Mouse (Mus musculus) ZHBTc4 (cell line): ENCODE measurements at regions not wholly inside any gene's neighbourhood (a gene's known extent, or its start where the extent isn't known, plus 50 kb on each side); places are given as distances from the start of the nearest gene placed in this dataset.

Experiments used
- DNase-seq: peaks from one replicate; pipeline ENCODE4 v3.0.0-alpha.2; 2011; ENCODE audit warnings: low read depth, low spot score

DNA sequence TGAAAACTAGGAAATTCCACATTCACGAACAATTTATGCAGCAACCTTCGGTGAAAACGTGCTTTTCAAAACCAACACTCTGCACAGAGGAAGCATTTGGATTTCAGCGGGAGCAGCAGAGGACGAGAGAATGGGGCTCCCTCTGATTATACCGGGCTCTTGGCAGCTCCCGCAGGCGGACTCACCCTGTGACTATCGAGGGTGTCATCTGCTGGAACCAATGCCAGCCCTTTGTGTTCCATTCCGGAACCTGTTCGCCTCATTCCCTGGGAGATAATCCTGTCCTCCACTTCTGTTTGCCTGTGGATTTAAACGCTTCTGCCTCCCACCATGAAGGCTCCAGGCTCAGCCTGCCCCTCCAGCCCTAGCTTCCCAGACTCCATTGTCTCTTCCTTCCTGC lies 77.1 kb downstream of the Utp18 start:
- DNase-seq, result no peak

DNA sequence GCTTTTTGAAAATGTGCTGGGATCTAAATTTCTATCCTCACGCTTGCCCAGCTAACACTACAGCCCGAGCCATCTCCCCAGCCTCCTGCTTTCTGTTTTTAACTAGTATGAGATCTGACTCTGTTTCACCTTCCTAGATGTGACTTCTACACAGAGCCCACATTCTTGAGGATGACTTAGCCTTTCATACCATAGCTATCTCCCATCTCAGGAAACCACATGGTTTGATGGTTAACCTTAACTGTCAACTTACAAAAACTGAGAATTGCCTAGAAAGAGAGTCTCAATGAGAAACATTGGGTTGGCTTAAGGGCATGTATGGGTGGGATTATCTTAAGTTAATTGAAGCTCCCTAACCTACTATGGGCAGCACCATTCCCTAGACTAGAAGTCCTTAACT lies 78.4 kb downstream of the Utp18 start:
- DNase-seq, result no peak

DNA sequence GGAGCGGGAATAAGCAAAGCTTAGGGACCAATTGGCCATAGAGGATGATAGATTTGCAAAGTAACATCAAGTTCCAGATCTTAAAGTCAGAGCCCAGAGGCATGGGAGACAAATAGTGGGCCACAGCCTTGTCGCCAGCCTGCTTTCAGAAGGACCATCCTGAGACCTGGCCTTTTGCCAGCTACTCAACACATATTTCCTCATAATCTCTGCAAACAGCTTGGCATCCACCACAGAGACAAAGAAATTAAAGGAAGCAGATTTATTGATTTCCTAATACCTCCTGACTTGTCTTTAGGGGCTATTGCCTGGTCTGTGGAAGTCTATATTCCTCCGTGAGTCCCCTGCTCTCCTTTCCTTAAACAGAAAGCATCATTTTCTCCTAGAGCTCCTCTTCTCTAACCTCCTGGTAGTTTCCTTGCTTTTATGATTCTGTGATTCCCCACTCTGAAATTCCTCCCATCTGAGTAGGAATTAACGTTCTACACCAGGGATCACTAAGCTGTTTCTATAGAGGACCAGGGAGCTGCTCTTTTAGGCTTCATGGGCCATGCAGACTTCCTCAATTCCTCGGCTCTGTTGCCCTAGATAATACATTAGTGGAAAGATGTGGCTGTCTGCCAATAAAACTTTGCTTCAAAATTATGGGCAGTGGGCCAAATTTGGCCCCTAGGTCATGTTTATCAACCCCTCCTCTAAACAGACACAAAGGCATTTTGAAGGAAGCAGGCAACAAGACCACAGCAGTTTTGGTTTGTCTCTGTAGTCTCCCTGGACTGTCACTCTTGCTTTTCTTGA lies 114.2 kb downstream of the Utp18 start:
- DNase-seq, result no peak

DNA sequence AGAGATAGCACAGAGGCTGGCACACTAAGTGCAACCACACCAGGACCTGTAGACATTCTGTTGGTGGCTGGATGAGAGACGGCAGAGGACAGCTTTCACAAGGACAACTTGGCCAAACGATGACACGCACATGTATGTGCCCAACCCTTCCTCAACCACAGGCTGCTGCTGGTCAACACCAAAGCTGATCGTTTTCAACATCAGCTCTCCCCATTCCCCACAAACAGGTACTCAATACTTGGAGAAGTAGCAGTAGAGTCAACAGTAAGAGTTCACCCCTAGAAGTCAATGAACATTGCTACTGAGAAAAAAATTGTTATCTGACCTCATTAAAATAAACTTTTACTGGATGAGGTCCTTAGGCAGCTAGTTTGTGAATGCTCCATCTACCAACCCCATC lies 119.6 kb downstream of the Utp18 start:
- DNase-seq, result no peak

DNA sequence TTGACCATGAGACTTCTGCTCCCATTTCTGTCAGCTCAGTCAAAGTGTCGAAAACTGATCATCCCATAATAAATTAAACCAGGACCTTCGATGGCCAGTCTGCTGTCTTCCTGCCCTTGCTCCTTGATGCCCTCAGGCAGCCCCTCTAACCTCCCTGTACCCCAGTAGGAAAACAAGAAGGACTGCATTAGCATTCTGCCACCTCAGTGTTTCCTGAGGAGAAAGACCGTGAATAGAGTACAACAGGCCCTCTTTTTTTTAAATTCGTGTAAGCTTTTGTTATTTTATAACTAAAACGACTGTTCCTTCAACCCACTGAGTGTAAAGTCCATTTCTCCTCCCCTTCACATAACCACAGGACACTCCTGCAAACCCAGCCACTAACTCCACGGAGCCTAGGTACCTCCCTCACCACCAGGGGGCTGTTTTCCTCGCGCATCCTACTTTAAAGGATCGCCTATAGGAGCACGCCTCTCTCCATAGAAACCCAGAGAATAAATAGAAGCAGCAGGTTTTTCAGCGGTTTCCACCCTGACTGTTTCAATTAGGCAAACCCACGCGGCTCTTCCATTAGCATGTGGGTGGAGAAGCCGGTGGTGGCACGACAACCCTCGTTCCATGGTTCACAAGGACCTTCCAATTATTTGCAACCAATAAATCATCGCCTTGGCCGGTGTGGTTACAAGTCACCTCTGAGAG lies 122.6 kb downstream of the Utp18 start:
- peak; percentile 62 for DNase-seq

DNA sequence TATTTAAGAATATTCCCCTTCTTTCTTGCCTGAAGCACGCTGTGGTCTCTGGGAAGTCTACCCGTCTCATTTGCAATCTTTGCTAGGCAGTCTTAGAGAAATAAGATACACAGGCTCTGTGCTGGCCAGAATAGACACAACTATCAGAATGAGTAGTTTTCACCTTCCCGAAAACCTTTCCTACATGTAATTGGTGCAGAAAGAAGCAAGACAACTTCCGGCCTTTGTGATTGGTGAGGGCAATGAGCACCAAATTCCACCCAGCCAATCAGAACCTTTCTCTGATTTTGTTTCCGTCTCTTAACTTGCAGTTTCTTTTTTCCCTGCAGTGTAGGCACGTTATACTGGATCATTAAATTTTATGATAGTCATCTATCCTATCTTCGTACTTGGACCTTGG lies 127.7 kb downstream of the Utp18 start:
- no peak for DNase-seq

DNA sequence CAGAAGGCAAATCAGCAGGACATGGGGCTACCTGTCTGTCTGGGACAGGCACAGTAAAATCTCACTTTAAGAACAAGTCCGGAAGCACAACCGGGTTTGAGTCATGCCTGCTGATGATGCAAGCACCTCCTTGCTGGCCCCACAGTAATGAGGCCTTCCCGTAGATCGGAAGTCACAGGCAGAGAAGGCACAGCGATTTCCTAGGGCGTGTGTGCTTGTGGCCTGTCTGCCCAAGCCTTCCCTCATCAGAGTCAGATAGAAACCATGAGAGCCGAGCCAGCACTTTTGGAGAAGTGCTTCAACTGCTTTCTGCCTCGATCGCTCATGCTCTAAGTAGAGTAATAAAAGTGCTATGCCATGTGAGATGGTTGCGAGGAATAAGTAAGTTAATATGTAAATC lies 148.9 kb downstream of the Utp18 start:
- no peak for DNase-seq

DNA sequence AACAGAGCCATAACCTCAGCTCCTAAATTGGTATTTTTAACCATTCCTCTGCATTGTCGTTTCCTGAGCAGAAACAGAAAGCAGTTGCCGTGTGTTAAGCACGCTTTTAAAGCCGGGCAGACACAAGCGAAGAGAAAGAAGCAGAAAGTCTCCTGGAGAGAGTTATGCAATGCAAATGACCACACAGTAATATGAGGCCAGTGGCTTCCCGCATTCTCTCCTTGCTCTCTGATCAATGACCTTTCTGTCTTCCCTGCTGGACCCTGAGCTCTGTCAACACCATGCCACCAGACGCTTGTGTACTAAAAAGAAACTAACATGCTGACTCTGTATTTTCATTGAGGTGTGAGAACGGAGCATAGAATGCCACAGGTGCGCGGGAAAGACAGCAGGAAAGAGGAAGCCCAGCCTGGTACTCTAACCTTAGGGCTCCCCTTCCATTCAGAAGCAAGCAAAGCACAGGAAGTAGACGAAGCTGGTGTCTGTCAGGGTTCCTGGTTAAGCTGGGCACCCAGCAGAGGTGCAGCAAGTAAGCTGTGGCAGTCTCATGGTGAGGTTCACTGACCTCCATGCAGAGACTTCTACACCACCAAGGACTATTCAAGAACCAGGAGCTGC lies 151.9 kb downstream of the Utp18 start:
- no peak for DNase-seq

DNA sequence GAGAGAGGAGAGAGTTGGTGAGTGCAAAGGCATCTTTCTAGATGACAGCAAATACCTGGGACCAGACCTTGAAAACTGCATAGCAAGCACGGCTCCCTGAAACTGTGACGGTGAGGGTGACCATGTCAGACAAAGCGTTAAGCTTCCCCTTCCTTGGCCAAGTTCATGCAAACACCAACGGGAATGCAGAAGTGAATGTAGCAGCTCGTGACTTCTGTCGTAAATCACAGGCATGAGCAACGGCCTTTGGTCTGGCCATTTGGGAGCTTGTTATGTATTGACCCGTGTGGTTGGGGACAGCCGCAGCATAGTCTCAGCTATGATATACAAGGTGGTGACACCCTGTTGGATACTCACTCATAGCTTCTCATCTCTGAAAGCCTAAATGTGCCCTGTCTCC lies 156.4 kb downstream of the Utp18 start:
- DNase-seq, result no peak

DNA sequence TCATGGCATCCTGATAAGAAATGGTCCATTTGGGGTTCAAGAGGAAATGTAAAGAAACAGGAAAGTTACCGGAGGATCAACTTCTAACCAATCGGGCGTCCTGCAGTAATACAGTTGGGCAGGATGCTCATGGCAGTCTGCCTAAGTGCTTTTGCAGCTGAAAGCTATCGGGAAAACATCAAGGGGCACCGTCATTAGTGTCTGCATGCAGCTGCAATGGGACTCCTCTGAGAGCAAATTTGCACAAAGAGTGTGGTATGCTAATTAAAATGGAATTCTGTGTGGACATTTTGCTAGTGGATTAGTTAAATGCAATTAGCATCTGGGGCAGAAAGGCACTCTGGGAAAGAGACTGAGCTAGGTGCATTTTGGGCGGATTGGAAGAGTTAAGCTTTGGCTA lies 160.3 kb downstream of the Utp18 start:
- no peak for DNase-seq

DNA sequence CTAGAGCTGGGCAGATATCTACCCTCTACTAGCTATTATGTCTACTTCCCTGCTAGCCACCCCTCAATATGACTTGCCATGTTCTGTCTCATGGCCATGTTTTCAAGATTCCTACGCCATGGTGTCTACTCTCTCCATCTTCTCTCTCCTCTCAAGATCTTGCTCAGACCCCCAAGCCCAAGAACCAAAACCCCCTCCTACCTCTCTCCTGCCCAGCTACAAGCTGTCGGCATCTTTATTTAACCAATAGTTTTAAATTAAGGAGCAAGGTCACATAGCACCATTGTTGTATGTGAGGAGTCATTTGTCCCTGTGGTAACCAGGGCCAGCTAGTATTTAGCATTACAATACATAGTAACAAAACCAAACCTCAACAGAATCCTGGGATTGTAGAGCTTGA lies 166.4 kb downstream of the Utp18 start:
- peak; percentile 23 for DNase-seq

DNA sequence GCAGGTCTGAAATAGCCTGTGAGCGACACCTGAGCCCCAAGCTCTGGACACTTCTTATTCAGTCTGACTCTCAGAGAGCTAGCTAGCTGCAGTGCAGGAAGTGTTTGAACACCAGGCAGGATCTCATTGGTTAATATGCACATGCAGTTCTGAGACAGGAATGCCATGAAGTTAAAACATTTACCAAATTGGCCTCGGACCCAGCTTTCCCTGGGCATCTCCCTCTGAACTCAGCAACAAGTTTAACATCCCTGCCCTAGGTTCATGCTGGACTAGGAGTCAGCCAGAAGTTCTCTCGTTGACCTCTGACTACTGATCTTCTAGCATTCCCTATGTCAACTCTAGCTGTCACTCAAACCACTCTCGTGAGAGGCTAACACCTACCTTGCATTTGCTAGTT lies 175.9 kb downstream of the Utp18 start:
- DNase-seq, result no peak

DNA sequence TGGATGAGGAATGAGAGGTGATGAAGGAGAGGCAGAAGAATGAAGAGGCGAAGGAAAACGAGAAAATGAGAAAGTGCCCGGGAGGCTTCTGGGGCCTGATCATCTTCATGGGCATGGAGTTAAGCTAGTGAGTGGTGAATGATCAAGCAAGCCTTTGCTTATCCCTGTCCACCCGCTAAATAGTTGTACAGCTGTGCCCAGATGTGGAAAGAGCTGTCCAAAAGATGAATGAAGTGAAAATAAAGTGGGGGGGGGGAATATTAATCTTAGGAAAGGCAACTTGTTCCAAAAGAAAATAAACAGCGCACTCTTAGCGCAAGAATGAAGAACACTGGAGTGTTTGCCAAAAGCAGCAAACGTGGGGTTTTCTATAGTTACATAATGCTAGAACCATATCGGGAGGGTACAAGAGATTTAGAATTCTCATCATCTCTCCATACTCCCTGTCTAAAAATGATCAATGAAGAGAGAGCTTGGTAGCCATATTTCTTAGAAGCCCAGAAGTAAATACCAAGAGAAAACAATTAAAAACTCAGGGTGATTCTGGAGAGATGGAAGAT lies 188.5 kb downstream of the Utp18 start:
- DNase-seq, result no peak

DNA sequence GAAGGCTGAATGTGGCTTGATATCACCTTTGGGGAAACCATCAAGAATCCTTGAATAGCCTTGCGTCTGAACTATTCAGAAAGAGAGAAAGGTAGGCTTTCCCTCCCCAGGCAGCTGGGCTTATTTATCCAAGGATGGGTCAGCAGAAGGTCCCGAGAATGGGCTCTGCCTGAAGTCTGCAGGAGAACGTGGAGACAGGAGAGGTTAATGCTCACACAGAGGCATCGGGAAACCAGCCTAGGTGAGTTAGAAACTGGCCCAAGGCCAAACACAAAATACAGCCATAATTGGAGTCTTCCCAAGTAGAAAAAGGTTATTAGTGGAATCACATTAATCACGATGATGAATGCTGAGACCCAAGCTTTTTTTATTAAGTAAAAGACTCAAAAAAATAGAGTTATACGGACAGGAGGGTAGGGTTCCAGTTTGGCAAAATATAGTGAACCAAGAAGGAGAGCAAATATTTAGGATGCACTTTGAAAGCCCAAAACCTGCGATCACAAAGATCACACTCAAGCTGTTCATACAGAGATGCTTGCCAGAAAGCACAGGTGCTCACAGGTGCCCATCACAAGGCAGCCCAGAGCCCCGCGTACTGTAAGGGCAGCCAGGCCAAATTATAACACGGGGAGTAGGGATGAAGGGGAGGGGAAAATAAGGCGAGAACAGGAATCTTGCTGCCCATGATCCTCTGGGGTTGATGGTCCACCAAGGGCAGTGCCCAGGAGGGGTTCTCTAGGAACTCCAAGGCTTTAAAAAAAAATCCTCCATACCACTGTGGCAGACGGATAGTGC lies 189.3 kb downstream of the Utp18 start:
- no peak for DNase-seq

DNA sequence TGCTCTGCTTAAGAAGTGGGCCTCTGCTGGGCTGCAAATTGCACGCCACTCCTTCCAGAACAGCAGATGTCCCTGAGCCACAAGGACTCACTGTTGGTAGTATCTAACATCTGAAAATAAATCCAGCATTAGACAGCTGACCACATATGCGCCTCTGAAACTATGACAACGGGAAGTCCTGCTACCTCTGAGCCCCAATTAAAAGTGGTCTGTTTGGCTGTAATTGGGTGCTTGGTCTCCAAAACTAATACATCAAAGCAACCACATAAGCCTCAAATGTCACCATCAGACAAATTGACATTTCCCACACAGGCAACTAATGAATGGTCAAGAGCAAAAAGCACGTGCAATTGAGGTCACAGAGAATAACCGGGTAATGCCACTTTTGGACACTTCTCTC lies 201.9 kb downstream of the Utp18 start:
- no peak for DNase-seq

DNA sequence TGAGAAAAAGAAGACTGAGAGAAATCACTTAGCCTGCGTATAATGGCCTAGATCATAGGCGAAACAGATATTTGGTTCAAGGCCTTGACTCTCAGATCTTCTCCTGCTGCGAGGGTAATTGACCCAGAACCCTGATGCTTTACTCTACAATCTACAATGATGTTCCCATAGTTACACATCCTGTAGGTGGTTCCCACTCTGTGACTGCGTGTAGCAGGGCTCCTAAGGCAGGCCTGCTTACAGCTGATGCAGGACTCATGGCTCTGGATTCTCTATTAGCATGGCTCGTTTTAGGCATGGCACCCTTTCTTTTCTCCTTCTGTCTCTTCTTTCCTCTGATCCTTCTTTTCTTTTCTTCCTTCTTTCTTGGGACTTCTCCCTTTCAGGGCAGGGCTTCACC lies 209.3 kb downstream of the Utp18 start:
- no peak for DNase-seq

DNA sequence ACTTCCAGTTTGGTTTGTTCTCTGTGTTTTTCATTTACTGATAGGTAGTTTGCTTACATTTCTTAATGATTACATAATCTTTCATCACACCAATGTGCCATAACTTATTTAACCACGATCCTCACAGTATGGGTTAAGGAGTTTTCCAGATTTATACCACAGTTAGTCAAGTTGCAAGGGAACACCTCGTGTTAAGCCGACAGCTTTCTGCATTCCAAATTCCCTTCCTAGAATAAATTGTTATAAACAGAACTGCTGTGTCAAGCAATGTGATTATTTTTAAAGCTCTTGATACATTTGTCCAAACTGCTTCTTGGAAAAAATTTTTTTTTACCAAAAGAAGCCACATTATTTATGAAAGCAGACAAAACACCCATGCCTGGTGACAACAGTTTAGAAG lies 213.5 kb downstream of the Utp18 start:
- DNase-seq, result no peak

DNA sequence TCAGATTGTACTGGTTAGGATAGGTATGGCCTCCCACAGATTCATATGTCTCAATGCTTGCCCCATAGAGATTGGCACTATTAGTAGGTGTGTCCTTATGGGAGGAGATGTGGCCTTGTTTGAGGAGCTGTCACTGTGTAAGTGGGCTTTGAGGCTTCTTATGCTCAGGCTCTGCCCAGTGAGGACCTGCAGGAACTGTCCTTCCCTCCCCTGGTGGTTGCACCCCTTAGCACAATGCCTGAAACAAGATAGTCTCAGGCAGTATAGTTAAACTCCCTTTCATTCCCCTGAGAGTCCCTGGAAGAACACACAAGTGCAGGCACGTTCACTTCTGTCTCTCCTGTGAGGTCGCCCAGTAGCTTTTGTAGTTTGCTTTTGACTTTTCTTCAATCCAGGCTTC lies 223.9 kb downstream of the Utp18 start:
- no peak for DNase-seq

DNA sequence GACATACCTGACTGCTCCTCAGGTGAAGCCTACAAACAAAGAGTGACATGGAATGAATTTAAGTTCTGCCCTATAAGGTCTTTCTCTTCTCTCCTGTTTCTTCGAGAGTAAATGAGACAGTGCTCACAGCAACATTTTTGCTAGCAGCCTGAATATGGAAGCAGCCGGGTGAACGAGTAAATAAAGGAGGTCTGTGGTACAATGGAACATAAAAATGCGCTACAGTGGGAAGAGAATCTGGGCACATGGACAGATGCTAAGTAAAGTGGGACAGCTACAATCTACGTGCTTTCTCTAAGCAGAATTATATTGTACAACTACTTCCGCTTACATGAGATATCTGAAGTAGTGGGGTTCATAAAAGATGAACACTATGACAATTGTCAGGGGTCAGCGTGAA lies 225.2 kb downstream of the Utp18 start:
- DNase-seq, result no peak

DNA sequence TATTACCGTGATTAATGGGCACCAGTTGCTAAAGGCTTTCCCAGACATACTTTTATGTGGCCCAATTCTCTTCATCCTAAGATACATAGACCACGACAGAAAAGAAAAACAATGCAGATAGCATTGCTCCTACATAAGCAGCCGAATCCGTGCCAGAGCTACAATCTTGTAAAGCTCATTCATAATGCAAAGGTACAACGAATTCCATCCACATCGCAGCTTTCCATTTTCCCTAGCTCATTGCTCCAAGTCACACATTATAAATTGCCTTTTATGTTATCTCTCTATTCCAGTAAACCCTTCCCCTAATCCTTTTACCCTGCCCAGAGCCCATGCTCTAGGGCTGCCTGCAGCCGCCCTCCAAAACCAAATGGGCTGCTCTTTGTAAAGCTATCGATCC lies 226.8 kb downstream of the Utp18 start:
- no peak for DNase-seq

DNA sequence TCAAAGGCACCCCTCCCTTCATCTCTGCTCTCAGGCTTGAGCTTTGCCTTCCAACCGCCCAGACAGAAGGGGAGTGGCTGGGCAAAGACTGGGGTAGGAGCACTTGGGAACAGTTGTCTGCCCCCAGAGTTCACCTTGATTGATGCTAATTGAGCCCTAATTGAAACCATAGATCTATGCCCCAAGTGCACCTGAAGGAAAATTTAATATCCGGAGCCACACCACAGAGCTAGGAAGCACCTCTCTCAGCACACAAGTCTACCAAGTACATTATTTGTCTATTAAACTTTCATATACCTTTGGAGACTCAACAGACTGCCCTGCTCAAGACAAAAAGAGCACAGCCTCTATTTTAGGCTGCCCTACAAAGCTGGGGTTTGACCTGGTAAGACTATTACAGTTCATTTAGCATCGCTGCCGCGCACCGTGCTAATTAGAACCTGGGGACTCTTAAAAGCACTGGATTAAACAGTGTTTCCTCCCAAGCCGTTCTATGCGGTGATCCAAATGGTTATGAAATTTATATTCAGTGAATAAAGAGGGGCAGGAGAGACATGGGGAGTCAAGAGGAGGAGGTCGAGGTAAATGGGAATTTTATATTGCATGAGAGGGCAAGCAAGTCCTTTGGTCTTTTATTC lies 229.8 kb downstream of the Utp18 start:
- DNase-seq, result no peak
